Mouse (Mus musculus) liver, embryonic 12.5 days (tissue): ENCODE measurements around the gene Pygb. TPM values are rescaled to one million over a fixed set of nuclear protein-coding genes. Genes with fewer than 3 reads are reported as not detected.

Experiments
- ATAC-seq: fragments of 200-750 bp; cut with Nextera tagmentation; 2 replicates; pipeline ENCODE4 v1.8.0; 2017; ENCODE audit warnings: moderate number of reproducible peaks, mild to moderate bottlenecking, moderate library complexity
- H3K27ac ChIP-seq: fragments of 300-500 bp; sonication (generic); 2 replicates; pipeline ENCODE4 v1.5.1; 2016; ENCODE audit warnings: mild to moderate bottlenecking
- H3K27me3 ChIP-seq: fragments of 300-500 bp; sonication (generic); replicated peaks from 2 replicates; pipeline ENCODE4 v1.6.1; 2016; ENCODE audit warnings: mild to moderate bottlenecking, moderate library complexity
- H3K36me3 ChIP-seq: fragments of 300-500 bp; sonication (generic); 2 replicates; pipeline ENCODE4 v1.6.1; 2016; ENCODE audit warnings: mild to moderate bottlenecking, moderate library complexity
- H3K4me1 ChIP-seq: fragments of 300-500 bp; sonication (generic); 2 replicates; pipeline ENCODE4 v1.6.1; 2016
- H3K4me2 ChIP-seq: fragments of 300-500 bp; sonication (generic); 2 replicates; pipeline ENCODE4 v1.6.1; 2016; ENCODE audit warnings: mild to moderate bottlenecking, moderate library complexity
- H3K4me3 ChIP-seq: fragments of 300-500 bp; sonication (generic); 2 replicates; pipeline ENCODE4 v1.5.1; 2016; ENCODE audit warnings: mild to moderate bottlenecking, moderate library complexity
- H3K9ac ChIP-seq: fragments of 300-500 bp; sonication (generic); 2 replicates; pipeline ENCODE4 v1.6.1; 2016; ENCODE audit warnings: mild to moderate bottlenecking, moderate library complexity
- H3K9me3 ChIP-seq: fragments of 300-500 bp; sonication (generic); replicated peaks from 2 replicates; pipeline ENCODE4 v1.6.1; 2016; ENCODE audit warnings: mild to moderate bottlenecking, moderate library complexity
- WGBS: fragments of 180-500 bp; shearing (Covaris S2); methylation state at CpG from one replicate; pipeline ENCODE4 v1.1.7; 2016; ENCODE audit not compliant: insufficient replicate concordance; 5-methylcytosine and 5-hydroxymethylcytosine counted together
- polyA plus RNA-seq: library from polyadenylated mRNA; unstranded; fragments of >200 nt; fragmentation: Nextera tagmentation; extraction: Ambion mirVana; gene quantifications from 2 replicates; pipeline ENCODE4 v1.2.1, GENCODE M21; 2016

Pygb gene
- polyA plus RNA-seq, 1 experiment from 2014 or later: 34.0 TPM

DNA sequence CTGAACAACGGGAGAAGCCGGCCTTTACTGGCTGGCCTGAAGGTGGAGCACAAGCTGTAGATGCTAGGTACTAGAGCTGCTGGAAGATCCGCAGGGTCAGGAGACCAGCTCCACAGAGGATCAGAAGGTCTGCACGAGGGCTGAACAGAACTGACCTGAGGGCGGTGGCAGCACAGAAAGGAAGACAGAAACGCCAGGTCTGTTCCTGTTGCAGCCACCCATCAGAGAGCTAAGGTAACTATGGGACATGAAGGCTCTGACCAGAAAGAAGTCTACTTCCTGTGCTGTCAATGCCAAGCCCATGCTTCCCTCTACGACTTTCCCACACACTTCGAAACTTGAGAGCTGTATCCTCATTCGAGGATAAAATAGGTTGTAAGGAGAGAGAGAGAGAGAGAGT, 64.7 kb downstream of the Pygb start:
- Histone ChIP-seq H3K4me1 (peaks cover 5% of the 10 kb centered on the region; the same call in 1 of the 2 replicates), H3K36me3 (no peaks in the 10 kb centered on the region), H3K27me3 (no peaks in the 10 kb centered on the region), H3K27ac (no peak overlapping the region), H3K4me2 (no peak overlapping the region), H3K9me3 (no peaks in the 10 kb centered on the region), H3K4me3 (no peak overlapping the region), H3K9ac (no peak overlapping the region)
- ATAC-seq: 0 out of 2 replicates have a peak, but pooled peaks have one; percentile 26
- 49% methylated on average over 9 of the region's 9 CpGs for WGBS

DNA sequence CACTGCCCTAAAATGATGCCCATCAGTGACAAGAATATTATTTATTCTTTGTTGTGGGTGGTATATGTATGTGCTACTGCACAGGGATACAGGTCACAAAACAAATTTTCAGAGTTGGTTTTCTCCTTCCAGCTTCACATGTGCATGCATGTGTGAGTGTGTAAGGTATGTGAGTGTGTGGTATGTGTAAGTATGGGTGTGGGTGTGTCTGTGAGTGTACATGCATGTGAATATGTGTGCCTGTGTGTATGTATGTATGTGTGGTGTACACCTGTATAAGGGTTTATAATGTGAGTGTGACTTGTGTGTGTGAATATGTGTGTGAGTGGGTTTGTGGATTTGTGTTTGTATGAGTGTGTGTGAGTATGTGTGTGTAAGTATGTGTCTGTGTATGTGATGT, 68.7 kb downstream of the Pygb start:
- no peak for ATAC-seq
- Histone ChIP-seq H3K27me3 (no peaks in the 10 kb centered on the region), H3K9ac (no peak overlapping the region), H3K27ac (no peak overlapping the region), H3K4me2 (no peak overlapping the region), H3K9me3 (no peaks in the 10 kb centered on the region), H3K36me3 (no peaks in the 10 kb centered on the region; the same call in 1 of the 2 replicates), H3K4me3 (no peak overlapping the region), H3K4me1 (peaks cover 7% of the 10 kb centered on the region; the same call in 1 of the 2 replicates)

DNA sequence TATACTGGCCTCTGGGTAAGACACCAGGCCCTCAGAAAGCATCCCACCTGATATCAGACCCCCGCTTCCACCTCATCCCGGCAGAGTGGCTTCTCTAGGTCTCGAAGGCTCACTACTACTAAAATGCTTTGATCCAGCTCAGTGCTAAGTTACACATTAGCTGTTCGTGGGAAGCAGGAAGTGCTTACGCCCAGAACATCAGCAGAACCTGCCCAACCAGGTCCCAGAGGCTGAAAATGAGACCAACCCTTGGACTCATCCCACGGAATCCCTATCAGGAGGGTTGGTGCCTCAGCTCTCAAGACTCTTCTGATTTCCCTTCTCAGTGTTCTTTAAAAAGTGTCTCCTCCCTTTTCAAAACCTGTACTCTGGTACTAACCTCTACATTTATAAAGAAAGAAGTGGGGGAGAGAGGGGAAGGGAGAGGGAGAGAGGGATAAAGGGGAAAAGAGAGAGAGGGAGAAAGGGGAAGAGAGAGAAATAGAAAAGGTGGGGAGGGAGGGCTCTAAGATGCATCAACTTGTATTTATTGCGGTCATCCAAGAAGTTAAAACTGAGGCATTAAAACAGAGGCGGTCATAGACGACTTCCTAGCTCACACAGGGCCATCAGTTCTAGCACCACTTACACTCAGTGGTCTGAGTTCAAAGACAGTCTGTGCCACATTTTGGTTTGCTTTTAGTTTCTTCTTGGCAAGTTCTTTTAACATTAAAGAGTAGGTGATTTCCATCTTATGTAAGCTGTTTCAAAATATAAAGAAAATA, 72.4 kb downstream of the Pygb start:
- H3K27ac ChIP-seq: no peak overlapping the region
- 75% methylated on average over 9 of the region's 9 CpGs for WGBS
- H3K36me3 ChIP-seq: no peaks in the 10 kb centered on the region; the same call in 1 of the 2 replicates
- no peaks in the 10 kb centered on the region for H3K9me3 ChIP-seq
- no peak overlapping the region for H3K4me3 ChIP-seq
- H3K27me3 ChIP-seq: no peaks in the 10 kb centered on the region
- no peak overlapping the region for H3K9ac ChIP-seq
- peaks cover 7% of the 10 kb centered on the region; the same call in 1 of the 2 replicates for H3K4me1 ChIP-seq
- H3K4me2 ChIP-seq: no peak overlapping the region
- ATAC-seq: no peak

DNA sequence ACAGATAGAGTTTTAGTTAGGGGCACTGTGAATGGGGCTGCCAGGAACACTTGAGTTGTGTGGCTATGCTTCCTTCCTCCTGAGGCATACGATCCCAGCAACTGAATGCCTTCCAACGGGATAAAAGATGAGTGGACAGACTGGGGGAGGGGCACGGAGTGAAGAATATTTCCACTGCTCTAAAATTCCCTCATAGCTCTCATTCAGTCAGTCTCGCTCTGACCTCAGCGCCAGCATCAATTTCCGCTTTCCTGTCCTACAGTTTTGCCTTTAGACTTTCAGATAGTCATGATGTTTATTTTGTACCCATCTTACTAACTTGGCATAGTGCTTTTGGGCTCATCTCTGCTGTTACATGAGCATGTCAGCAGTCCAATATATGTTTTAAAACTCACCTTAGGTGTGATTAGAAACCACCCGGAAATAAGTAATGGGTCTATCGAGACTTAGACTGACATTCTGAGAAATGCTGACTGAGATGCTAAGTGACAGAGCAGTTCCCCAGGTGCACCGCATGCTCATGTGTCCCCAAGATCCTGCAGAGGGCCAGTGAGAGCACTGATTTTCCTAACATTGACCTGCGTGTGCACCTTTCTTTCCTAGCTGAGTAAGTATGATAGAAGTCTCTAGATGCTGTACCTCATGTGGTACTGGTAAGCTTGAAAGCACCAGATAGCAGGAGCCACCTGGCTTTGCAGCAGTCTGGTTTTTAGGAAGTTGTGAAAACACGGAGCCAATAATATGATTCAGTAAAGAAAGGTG, 73.4 kb downstream of the Pygb start:
- Histone ChIP-seq H3K4me1 (peaks cover 7% of the 10 kb centered on the region; the same call in 1 of the 2 replicates), H3K36me3 (no peaks in the 10 kb centered on the region; the same call in 1 of the 2 replicates), H3K9ac (no peak overlapping the region), H3K27ac (no peak overlapping the region), H3K27me3 (no peaks in the 10 kb centered on the region), H3K4me2 (no peak overlapping the region), H3K4me3 (no peak overlapping the region), H3K9me3 (no peaks in the 10 kb centered on the region)
- no peak for ATAC-seq
- WGBS: 73% methylated on average over 11 of the region's 11 CpGs

DNA sequence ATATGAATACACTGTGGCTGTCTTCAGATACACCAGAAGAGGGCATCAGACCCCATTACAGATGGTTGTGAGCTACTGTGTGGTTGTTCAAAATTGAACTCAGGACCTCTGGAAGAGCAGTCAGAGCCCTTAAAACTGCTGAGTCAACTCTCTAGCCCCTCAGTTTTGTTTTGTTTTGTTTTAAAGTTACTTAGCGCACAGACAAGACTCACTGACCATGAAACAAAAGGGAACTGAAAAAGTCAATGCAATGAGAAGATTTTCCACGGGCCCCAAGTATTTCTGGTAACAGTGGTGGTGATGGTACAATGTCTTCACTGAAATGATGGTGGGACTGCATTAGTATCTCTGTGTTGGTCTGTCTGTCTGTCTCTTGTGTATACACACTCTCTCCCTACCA, 74.6 kb downstream of the Pygb start:
- Histone ChIP-seq H3K4me2 (no peak overlapping the region), H3K36me3 (no peaks in the 10 kb centered on the region; the same call in 1 of the 2 replicates), H3K4me3 (no peak overlapping the region), H3K4me1 (0 out of 2 replicates have a peak, but pooled peaks cover 3% of the 10 kb centered on the region), H3K9ac (no peak overlapping the region), H3K27ac (no peak overlapping the region), H3K9me3 (no peaks in the 10 kb centered on the region), H3K27me3 (no peaks in the 10 kb centered on the region)
- no peak for ATAC-seq
- WGBS: 70% methylated on average over 2 of the region's 2 CpGs

DNA sequence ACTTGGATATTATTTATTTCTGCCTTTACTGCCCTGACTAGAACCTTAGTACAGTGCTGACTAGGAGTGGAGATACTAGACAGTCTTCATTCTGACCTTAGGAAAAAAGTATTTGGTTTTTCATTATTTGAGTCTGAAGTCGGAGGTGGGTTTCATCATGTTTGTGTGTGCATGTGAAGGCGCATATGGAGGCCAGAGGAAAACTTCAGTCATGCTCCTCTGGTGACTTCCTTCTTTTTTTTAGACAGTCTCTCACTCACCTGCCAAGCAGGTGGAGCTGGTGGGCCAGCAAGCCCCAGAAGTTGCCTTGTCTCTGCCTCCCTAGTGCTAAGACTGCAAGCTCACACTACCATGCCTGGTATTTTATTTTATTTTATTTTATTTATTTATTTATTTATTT, 80.5 kb downstream of the Pygb start:
- peaks cover 8% of the 10 kb centered on the region; the same call in 1 of the 2 replicates for H3K4me1 ChIP-seq
- 80% methylated on average over 2 of the region's 2 CpGs for WGBS

DNA sequence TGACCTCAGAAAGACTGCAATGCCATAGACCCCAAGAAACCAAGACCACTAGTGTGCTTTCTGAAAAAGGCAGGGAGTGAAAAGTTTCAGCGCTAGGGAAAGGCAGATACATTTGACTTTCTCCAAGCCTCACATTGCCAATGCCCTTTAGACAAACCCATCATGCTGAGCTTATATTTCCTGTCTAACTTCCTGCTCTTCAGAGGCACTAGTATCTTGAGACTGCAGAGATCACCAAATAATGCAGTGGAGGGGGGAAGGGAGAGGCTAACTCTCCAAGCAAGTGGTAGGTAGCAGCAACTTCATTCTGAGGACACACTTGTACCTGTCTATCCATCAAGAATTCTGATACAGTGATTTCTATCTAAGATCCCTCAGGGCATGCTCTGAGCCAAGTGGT, 82.9 kb downstream of the Pygb start:
- no peaks in the 10 kb centered on the region for H3K9me3 ChIP-seq
- no peak for ATAC-seq
- 44% methylated on average over 1 of the region's 1 CpGs for WGBS
- no peak overlapping the region for H3K4me3 ChIP-seq
- H3K4me1 ChIP-seq: peaks cover 8% of the 10 kb centered on the region; the same call in 1 of the 2 replicates
- no peak overlapping the region for H3K27ac ChIP-seq
- no peaks in the 10 kb centered on the region for H3K36me3 ChIP-seq
- no peak overlapping the region for H3K4me2 ChIP-seq
- H3K27me3 ChIP-seq: no peaks in the 10 kb centered on the region
- H3K9ac ChIP-seq: no peak overlapping the region

More for the DNA sequence above, 80.5 kb downstream of the Pygb start:
- no peak overlapping the region for H3K4me2 ChIP-seq
- no peak for ATAC-seq
- H3K9me3 ChIP-seq: no peaks in the 10 kb centered on the region
- no peak overlapping the region for H3K27ac ChIP-seq
- H3K9ac ChIP-seq: no peak overlapping the region
- H3K27me3 ChIP-seq: no peaks in the 10 kb centered on the region
- no peaks in the 10 kb centered on the region for H3K36me3 ChIP-seq
- H3K4me3 ChIP-seq: no peak overlapping the region

DNA sequence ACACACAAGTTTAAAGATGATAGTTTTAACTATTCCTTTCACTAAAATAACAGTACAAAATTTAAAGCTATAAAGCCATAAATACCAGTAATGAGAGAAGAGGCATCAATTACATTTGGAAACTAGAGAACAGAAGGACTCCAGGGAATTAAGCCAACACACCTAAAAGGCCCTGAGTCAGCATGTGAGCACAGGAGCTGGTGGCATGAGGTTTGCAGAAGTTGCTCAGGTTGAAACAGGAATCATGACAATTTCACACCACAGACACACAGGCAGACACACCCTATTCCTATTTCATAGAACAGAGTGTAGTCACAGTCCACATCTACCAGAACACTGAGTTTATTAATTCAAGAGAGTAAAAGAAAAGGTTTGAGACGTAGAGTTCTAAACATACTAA, 88.0 kb downstream of the Pygb start:
- no peak overlapping the region for H3K4me2 ChIP-seq
- no peak overlapping the region for H3K27ac ChIP-seq
- no peaks in the 10 kb centered on the region for H3K9me3 ChIP-seq
- no peaks in the 10 kb centered on the region for H3K27me3 ChIP-seq
- no peak overlapping the region for H3K9ac ChIP-seq
- no peaks in the 10 kb centered on the region for H3K36me3 ChIP-seq
- H3K4me3 ChIP-seq: no peak overlapping the region
- peaks cover 18% of the 10 kb centered on the region for H3K4me1 ChIP-seq
- no peak for ATAC-seq
- WGBS: 70% methylated on average over 1 of the region's 1 CpGs

DNA sequence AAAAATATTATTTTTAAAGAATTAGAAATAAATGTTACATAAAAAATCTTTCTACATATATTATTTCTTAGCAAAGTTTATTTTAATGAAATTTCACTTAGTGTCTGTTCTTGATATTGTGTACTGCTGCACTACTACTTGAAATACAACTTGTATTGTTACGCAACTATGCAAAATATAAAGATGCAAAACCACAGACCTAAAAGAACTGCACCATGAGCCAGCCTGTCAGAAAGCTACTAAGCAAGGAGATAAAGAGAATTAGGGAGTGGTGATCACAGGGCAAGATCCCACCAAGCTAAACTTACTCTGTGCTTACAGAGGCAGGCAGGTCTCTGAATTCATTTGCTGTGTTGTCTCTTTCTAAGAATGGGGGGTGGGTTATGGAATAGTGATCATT, 88.7 kb downstream of the Pygb start:
- H3K4me3 ChIP-seq: no peak overlapping the region
- no peaks in the 10 kb centered on the region for H3K9me3 ChIP-seq
- H3K27me3 ChIP-seq: no peaks in the 10 kb centered on the region
- no peak overlapping the region for H3K9ac ChIP-seq
- ATAC-seq: no peak
- H3K4me1 ChIP-seq: peaks cover 11% of the 10 kb centered on the region
- no peak overlapping the region for H3K4me2 ChIP-seq
- no peak overlapping the region for H3K27ac ChIP-seq
- WGBS: 90% methylated on average over 1 of the region's 1 CpGs
- no peaks in the 10 kb centered on the region for H3K36me3 ChIP-seq

DNA sequence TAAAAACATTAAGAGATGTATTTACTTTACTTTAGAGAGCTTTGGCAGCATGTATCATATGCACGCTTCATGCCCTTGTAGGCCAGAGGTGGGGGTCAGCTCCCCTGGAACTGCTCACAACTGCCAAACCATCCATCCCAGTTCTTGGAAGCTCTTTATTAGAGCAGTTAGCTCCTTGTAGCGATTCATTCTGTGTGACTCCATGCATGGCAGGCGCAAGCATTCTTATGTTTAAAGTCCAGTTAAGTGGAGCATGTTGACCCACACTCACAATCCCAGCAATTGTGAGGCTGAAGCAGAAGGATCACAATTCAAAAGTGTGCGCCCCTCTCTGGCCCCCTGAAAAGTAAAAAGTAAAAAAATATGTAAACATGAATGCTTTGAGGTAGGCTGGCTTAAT, 91.0 kb downstream of the Pygb start:
- Histone ChIP-seq H3K4me3 (no peak overlapping the region), H3K27me3 (no peaks in the 10 kb centered on the region), H3K27ac (no peak overlapping the region), H3K4me1 (peaks cover 11% of the 10 kb centered on the region), H3K9ac (no peak overlapping the region), H3K4me2 (no peak overlapping the region), H3K36me3 (no peaks in the 10 kb centered on the region), H3K9me3 (no peaks in the 10 kb centered on the region)
- no peak for ATAC-seq
- 74% methylated on average over 4 of the region's 4 CpGs for WGBS
